Mouse (Mus musculus): ENCODE measurements around the gene Tspan4.

The Tspan4 gene

GRCm38 (mm10) chr7:141461521-141462332 is 13.3 kb upstream of the Tspan4 start:
- no peak for DNase-seq (ENCODE audit: low spot score in 2 of 2)

DNA sequence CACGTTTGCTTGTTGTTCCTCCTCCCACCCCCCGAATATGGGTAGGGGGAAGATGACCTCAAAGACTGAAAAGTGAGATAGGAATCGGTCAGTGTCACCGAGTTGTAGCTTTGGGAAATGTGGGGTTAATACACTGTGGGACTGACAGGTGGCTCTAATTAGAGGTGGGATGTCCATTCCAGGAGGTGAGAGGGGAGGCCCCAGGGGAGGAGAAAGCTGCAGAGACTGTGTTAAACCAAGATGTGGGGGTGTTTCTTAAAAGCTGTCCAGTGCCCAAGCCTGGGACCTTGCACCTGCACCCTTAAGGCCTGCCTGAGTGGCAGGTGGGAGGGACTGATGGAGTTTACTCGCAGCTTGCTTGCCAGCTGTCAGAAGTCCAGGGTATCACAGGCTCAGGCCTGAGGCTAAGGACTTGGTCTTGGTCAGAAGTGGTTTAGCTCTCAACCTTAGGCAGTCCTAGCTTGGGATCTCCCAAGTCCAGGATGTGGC is 12.7 kb upstream of the Tspan4 start:
- DNase-seq (ENCODE audit: low spot score in 2 of 2), result no peak

- no peak for DNase-seq (ENCODE audit: low spot score in 2 of 2)
Observed at GRCm38 (mm10) chr7:141463824-141464602, 11.0 kb upstream of the Tspan4 start.

- DNase-seq (ENCODE audit: low spot score in 2 of 2), result no peak
Observed at GRCm38 (mm10) chr7:141464603-141465201, 10.3 kb upstream of the Tspan4 start.

DNA sequence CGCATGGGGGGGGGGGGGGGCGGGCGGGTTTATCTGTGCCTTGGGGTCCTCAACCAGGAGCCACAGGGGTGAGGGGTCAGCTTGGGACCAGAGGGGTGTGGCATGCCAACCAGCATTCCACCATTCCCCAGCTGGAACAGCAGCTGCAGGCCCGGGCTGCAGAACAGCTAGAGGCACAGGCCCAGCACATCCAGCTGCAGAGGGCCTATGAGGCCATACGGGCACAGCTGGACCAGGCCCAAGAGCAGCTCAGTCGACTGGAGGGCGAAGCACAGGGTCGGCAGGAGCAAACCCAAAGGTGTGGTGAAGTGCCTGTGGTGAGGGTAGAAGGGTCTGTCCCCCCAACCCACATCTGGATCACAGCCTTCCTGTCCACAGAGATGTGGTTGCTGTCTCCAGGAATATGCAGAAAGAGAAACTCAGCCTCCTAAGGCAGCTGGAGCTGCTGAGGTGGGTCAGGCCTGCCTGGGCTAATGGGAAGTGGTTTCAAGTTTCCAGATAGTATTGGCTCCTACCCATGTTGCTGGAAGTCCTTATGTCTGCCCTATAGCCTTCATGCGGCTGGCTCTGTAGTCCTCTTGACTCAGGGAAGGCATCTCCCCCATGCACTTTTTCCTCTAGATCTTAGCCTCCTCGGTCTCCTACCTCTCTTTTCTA is 9.5 kb upstream of the Tspan4 start:
- no peak for DNase-seq (ENCODE audit: low spot score in 2 of 2)

- no peak for DNase-seq (ENCODE audit: low spot score in 2 of 2)
Observed at GRCm38 (mm10) chr7:141466045-141466394, 9.0 kb upstream of the Tspan4 start.

GRCm38 (mm10) chr7:141466607-141467148 is 8.4 kb upstream of the Tspan4 start:
- DNase-seq (ENCODE audit: low spot score in 2 of 2), result no peak

DNA sequence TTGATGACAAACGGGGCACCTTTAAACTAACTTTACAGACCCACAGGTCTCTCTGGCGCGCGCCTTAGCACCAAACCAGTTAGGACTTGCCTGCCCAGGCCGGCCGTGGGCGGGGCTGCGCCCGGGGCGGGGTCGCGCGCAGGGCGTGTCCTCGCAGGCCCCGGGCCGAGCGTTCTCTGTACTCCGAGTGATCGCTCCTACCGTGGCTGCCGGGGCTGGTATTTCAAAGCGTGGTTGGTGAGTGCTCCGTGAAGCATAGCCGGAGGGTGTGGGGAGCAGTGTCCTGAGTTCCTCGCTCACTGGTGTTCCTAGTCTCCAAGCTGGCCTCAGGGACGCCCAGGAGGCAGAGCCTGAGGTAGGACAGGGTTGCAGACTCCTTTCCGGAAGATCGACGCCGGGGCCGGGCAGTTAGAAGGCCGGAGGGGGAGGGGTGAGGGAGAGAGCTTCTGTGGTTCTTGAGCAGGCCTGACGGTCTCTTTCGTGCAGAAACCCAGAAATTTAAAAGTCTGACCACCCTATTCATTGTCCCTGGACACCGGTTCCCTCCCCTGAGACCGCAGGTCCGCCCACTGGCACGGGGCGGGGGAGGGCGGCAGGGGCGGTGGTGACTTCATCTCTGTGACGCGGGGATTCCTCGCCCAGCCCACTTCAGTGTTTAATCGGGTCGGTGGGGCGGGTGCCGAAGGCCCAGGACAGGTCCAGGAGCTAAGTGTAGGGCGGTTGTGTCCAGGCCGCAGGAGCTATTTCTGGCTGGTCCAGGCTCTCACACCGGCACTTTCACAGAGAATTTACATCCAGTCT is 7.6 kb upstream of the Tspan4 start, which contains the start of gene Cd151:
TSS of gene Cd151 (plus strand) at position 163 of the 801 bp plus-strand sequence.
- DNase-seq (ENCODE audit: low spot score in 2 of 2), result peak in 1 of 2 experiments; percentile 65

- DNase-seq (ENCODE audit: low spot score in 2 of 2), result no peak
Observed at GRCm38 (mm10) chr7:141468164-141468521, 6.9 kb upstream of the Tspan4 start.

DNA sequence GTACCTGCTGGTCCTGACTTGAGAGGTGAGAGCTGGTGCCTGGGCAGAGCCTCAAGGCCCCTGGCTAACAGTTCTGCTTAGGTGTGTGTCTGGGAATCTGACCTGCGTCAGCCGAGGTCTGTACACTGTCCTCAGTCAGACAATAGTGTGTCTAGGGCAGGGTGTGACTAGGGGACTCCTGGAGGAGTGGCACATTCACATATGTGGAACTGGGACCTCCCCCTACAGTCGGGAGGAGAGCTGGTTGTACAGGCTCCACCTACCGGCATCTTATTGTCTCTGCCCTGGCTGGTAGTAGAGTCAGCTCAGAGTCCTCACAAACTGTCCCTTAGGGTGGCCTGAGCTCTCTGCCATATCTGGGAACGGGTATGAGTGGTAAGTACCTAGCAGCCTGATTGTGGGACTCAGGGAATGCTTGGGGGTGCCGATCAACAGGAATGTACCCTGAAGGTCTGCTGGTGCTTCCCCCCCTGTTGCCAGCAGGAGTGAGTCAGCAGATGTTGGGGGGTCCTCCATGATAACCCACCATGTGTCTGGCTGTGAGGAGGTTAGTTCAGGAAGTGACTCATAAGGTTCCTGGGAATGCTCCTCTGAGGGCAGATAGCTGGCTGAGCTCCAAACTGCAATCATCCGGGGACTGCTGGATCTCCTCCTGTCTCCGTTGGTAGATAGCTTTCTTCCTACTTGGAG is 6.4 kb upstream of the Tspan4 start:
- peak in 1 of 2 experiments; percentile 63 for DNase-seq (ENCODE audit: low spot score in 2 of 2)

GRCm38 (mm10) chr7:141469352-141469751 is 5.7 kb upstream of the Tspan4 start:
- no peak for DNase-seq (ENCODE audit: low spot score in 2 of 2)

- DNase-seq (ENCODE audit: low spot score in 2 of 2), result no peak
Observed at GRCm38 (mm10) chr7:141469901-141470636, 5.0 kb upstream of the Tspan4 start.

GRCm38 (mm10) chr7:141470637-141470944 is 4.4 kb upstream of the Tspan4 start:
- DNase-seq (ENCODE audit: low spot score in 2 of 2), result no peak

- DNase-seq (ENCODE audit: low spot score in 2 of 2), result no peak
Observed at GRCm38 (mm10) chr7:141471236-141471635, 3.8 kb upstream of the Tspan4 start.

DNA sequence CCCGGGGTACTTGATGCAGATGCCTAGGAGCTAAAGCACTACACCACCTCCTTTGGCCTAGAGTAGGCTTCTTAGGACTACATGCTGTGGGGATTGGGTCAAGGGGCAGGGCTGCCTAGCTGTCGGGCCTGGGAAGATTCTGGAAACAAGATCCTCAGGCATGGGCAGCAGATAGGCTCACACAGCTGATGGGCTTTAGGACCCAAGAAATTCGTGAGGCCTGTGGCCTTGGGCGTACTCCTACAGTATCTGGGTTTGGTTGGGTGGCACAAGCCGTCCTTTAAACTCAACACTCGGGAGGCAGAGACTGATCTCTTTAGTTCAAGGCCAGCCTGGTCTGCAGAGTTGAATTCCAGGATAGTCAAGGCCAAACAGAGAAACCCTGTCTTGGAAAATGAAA is 2.8 kb upstream of the Tspan4 start:
- DNase-seq (ENCODE audit: low spot score in 2 of 2), result no peak

- no peak for DNase-seq (ENCODE audit: low spot score in 2 of 2)
Observed at GRCm38 (mm10) chr7:141472763-141473162, 2.3 kb upstream of the Tspan4 start.

DNA sequence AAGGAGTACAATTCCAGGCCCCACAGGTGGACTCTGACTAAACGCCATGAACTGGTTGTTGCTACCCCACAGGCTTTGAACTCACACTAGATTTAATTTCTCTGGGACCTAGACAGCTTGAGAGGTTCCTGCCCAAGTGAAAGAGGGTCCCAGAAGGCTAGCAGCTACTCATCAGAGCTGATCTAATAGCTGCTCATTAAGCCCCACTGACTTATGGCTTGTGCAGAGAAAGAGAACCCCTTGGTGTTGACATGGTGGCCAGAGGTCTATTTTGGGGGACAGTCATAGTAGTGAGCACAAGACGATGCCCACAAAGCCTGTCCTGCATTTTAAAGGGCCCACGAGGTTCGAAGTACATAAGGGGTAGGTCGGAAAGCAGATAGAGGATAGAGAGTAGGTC is 880 bp upstream of the Tspan4 start:
- no peak for DNase-seq (ENCODE audit: low spot score in 2 of 2)

GRCm38 (mm10) chr7:141475805-141476158 is 742 bp downstream of the Tspan4 start:
- no peak for DNase-seq (ENCODE audit: low spot score in 2 of 2)

DNA sequence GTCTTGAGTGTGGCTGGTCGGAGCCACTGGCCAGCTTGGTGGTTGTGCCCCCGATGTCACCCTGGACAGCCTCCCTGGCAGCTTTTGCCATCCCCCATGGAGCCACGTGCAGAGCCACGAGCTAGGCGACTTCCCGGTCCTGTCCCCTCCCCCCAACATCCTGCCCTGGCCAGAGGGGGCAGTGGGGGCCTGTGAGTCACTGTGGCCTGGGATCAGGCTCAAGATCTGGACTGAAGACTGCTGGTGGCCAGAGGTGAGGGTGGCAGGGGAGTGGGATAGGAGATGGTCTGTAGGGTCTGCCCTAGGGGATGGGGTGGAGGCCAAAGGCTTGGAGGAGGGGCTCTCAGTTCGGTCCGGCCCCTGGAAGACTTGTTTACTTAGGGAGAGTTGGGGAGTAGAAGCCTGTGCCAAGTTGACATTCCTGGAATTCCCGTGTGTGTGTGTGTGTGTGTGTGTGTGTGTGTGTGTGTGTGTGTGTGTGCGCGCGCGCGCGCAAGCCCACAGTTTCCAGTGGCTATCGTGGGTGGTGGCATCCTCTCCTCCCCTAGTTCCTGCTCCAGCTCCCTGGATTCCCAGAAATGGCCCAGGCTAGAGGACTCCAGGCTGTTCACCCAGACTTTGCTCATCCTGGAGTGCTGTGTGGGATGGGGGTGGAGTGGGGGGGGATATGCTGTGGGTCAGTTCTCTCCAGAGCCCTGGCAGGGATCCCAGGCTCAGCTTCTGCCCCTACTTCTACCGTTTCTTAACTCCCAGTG is 1.4 kb downstream of the Tspan4 start:
- DNase-seq (ENCODE audit: low spot score in 2 of 2), result peak in 1 of 2 experiments; percentile 44
